Mouse (Mus musculus): Measurements from ENCODE around the gene Rbm25.

- TF ChIP-seq CTCF (IDR thresholded peaks at IDR 0.05; ENCODE audit: control insufficient read depth, insufficient read depth, insufficient read length) (no peak), FOSL1 (IDR thresholded peaks at IDR 0.05; ENCODE audit: insufficient read depth, low read length, poor library complexity, severe bottlenecking) (no peak), MYOD1 (IDR thresholded peaks at IDR 0.05; ENCODE audit: control insufficient read depth, insufficient read length, low read depth) (no peak)
Measured at GRCm38 (mm10) chr12:83706951-83707350, 75.9 kb downstream of the Rbm25 start.
